Mouse (Mus musculus) midbrain, embryonic 14.5 days (tissue): ENCODE measurements around the gene Aldh18a1. TPM values are rescaled to one million over a fixed set of nuclear protein-coding genes. Genes with fewer than 3 reads are reported as not detected.
"Not testable (repeated sequence)": the region's sequence is repeated elsewhere in the genome, so short reads cannot be mapped to it uniquely, and the experiment has no call there.

ENCODE experiments used
- ATAC-seq: fragments of 200-750 bp; cut with Nextera tagmentation; 2 replicates; pipeline ENCODE4 v1.8.0; 2017; ENCODE audit warnings: moderate number of reproducible peaks, moderate library complexity; ENCODE audit not compliant: low FRiP score, low TSS enrichment
- DNase-seq: peaks from one replicate; pipeline ENCODE4 v3.0.0-alpha.2; 2015
- H3K27ac ChIP-seq: fragments of 300-500 bp; sonication (generic); replicated peaks from 2 replicates; pipeline ENCODE4 v1.5.1; 2014; ENCODE audit warnings: mild to moderate bottlenecking, low read depth, low read length, moderate library complexity
- H3K27me3 ChIP-seq: fragments of 300-500 bp; sonication (generic); 2 replicates; pipeline ENCODE4 v1.6.1; 2014; ENCODE audit warnings: low read length, control low read depth, mixed read lengths; ENCODE audit not compliant: control insufficient read depth, insufficient read depth
- H3K36me3 ChIP-seq: fragments of 300-500 bp; sonication (generic); 2 replicates; pipeline ENCODE4 v1.6.1; 2014; ENCODE audit warnings: low read length, control low read depth; ENCODE audit not compliant: control insufficient read depth, insufficient read depth
- H3K4me1 ChIP-seq: fragments of 300-500 bp; sonication (generic); 2 replicates; pipeline ENCODE4 v1.6.1; 2014; ENCODE audit warnings: mild to moderate bottlenecking, antibody characterized with exemption, low read length, control low read depth; ENCODE audit not compliant: control insufficient read depth, insufficient read depth
- H3K4me2 ChIP-seq: fragments of 300-500 bp; sonication (generic); 2 replicates; pipeline ENCODE4 v1.6.1; 2014; ENCODE audit warnings: mild to moderate bottlenecking, low read length, moderate library complexity
- H3K4me3 ChIP-seq: fragments of 300-500 bp; sonication (generic); replicated peaks from 2 replicates; pipeline ENCODE4 v1.5.1; 2014; ENCODE audit warnings: low read depth, low read length
- H3K9ac ChIP-seq: fragments of 300-500 bp; sonication (generic); replicated peaks from 2 replicates; pipeline ENCODE4 v1.6.1; 2014; ENCODE audit warnings: mild to moderate bottlenecking, low read length, moderate library complexity
- H3K9me3 ChIP-seq: fragments of 300-500 bp; sonication (generic); 2 replicates; pipeline ENCODE4 v1.6.1; 2016; ENCODE audit warnings: low read length, control low read depth, mixed read lengths; ENCODE audit not compliant: control insufficient read depth
- WGBS: fragments of 180-500 bp; shearing (Covaris S2); extraction: QIAGEN DNeasy Blood & Tissue Kit; methylation state at CpG from one replicate; pipeline ENCODE4 v1.1.7; 2014; 5-methylcytosine and 5-hydroxymethylcytosine counted together
- polyA plus RNA-seq: library from polyadenylated mRNA; unstranded; fragments of >200 nt; fragmentation: Nextera tagmentation; extraction: Ambion mirVana; gene quantifications from 2 replicates; pipeline ENCODE4 v1.2.1, GENCODE M21; 2014

Aldh18a1 gene
- polyA plus RNA-seq, 1 experiment from 2014 or later, result 57.8 TPM

DNA sequence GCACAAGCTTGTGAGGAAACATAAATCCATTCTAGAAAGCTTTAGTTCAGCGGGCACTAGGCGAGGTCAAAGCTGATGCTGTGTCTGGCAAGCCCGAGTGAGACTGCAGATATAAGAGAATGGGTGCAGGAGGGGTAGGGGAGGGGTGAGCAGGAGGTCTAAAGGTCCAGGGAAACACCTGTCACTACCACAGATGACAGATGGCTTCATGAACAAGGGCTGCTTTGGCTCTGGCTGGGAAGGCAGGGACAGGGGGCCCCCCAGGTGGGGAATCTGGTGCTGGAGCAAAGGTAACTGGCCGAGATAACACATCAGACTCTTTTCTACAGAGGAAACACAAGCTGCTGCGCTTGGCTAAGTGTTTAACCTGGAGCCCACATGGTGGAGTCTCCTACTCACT is 12.8 kb downstream of the Aldh18a1 start:
- Histone ChIP-seq H3K36me3 (peaks cover 96% of the 10 kb centered on the region), H3K4me1 (no peaks in the 10 kb centered on the region), H3K27ac (no peak overlapping the region), H3K9me3 (peaks cover 6% of the 10 kb centered on the region; the same call in 1 of the 2 replicates), H3K4me2 (no peak overlapping the region), H3K4me3 (no peak overlapping the region), H3K9ac (no peak overlapping the region), H3K27me3 (no peaks in the 10 kb centered on the region)
- ATAC-seq (no peak), DNase-seq (no peak)
- WGBS, result 87% methylated on average over 5 of the region's 5 CpGs

DNA sequence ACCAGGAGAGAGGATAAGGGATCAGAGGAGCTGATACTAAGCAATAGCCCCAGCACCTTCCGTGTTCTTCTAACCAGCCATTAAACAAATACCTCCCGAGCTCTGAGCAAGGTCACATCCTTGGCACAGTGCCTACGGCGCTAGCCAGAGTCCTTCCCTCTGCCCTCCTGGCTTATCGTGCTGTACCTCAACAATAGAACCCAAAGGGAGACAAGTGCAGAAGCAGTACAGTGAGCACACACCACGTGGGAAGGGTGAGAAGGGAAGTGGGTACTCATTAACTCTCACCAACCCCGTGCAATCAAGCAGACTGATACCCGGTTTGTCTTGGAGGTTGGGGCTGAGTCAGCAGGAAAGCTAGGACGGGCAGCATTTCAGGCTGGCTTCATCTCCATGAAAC is 17.5 kb downstream of the Aldh18a1 start:
- H3K4me1 ChIP-seq, result no peaks in the 10 kb centered on the region
- 95% methylated on average over 9 of the region's 9 CpGs for WGBS
- peaks cover 16% of the 10 kb centered on the region; the same call in 1 of the 2 replicates for H3K9me3 ChIP-seq
- no peak overlapping the region for H3K4me2 ChIP-seq
- H3K36me3 ChIP-seq, result peaks cover 99% of the 10 kb centered on the region
- no peak overlapping the region for H3K27ac ChIP-seq
- H3K4me3 ChIP-seq, result no peak overlapping the region
- H3K9ac ChIP-seq, result no peak overlapping the region
- ATAC-seq, result no peak
- no peaks in the 10 kb centered on the region for H3K27me3 ChIP-seq
- no peak for DNase-seq

DNA sequence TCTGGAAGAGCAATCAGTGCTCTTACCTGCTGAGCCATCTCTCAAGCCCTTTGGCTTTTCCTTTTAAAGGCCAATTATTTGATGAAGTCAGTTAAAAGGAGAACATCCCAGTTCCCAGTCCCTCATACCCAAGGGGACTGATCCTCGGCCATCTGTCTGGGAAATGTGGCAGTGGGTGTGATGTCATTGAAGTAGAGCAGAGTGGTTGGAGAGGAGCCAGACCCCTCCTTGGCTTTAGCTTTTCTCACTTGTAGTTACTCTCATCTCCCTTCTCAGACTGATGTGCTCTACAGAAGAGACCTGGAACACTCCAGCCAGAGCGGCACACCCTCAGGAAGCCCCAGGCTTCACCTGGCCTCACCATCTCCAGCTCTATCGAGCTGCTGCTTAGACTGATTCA is 20.6 kb downstream of the Aldh18a1 start:
- Histone ChIP-seq H3K9me3 (peaks cover 16% of the 10 kb centered on the region; the same call in 1 of the 2 replicates), H3K4me2 (no peak overlapping the region), H3K27me3 (no peaks in the 10 kb centered on the region), H3K9ac (no peak overlapping the region), H3K27ac (no peak overlapping the region), H3K36me3 (peaks cover 97% of the 10 kb centered on the region), H3K4me3 (no peak overlapping the region), H3K4me1 (no peaks in the 10 kb centered on the region)
- ATAC-seq (no peak), DNase-seq (no peak)
- WGBS, result 88% methylated on average over 3 of the region's 3 CpGs

DNA sequence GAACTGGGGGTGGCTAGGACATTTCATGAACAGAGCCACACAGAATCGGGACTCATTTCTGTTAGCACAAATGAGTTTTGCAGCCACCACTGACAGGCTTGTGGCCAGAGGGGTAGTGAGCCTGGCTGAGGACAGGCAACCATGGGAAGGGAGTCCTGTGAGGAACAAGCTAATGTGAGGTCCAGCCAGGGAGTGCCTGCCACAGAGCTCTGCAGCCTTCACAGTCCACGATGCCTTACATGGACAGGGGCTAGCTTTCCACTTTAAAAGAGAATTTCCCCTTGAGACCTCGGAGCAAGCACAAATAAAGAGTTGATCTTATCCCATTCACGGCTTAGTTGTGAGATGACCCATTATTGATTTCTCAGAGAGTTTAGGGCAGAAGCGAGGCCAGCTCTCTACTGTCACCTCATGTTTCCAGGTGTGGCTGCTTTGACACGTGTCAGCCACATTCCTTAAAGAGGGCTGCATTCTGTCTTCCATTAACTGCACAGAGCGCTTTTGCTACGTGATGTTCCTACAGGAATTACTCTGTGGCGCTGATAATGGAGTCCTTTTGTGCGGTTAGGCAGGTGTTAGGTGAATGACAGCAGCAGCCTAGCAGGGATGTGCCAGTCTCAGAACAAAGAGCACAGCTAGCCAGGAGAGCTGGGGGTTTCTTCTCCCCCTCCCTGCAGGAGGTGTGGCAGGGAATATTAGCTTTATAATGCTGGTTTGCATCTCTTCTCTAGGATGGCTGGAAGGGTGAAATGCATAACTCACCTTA is 24.2 kb downstream of the Aldh18a1 start:
- H3K27ac ChIP-seq, result no peak overlapping the region
- no peak overlapping the region for H3K4me3 ChIP-seq
- no peak overlapping the region for H3K4me2 ChIP-seq
- H3K27me3 ChIP-seq, result no peaks in the 10 kb centered on the region
- WGBS, result 91% methylated on average over 10 of the region's 10 CpGs
- no peak for DNase-seq
- H3K4me1 ChIP-seq, result no peaks in the 10 kb centered on the region
- H3K9ac ChIP-seq, result no peak overlapping the region
- peaks cover 73% of the 10 kb centered on the region for H3K36me3 ChIP-seq
- ATAC-seq, result no peak
- no peaks in the 10 kb centered on the region for H3K9me3 ChIP-seq

DNA sequence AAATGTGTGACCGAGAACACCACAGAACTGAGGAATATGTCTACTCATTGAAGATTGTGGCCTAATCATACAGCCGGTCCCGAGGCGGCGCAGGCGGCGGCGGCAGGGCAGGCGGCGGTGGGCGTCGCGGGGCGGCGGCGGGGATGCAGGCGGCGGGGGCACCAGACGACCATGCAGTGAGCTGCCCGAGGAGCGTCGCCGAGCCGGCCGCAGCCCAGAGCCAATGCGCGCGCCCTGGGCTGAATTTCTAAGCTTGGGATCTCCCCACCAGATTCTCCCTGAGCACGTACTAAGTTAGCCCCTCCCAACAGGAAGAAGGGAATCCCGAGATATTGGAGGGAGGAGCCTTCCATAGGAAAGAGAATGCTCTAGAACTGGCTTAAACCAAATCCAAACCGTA is 26.7 kb downstream of the Aldh18a1 start:
- peaks cover 67% of the 10 kb centered on the region for H3K36me3 ChIP-seq
- not testable (repeated sequence) for ATAC-seq, H3K4me1 ChIP-seq, H3K4me3 ChIP-seq, H3K27ac ChIP-seq, H3K4me2 ChIP-seq, H3K27me3 ChIP-seq, H3K9me3 ChIP-seq, DNase-seq, H3K9ac ChIP-seq
- WGBS, result 74% methylated on average over 12 of the region's 31 CpGs

DNA sequence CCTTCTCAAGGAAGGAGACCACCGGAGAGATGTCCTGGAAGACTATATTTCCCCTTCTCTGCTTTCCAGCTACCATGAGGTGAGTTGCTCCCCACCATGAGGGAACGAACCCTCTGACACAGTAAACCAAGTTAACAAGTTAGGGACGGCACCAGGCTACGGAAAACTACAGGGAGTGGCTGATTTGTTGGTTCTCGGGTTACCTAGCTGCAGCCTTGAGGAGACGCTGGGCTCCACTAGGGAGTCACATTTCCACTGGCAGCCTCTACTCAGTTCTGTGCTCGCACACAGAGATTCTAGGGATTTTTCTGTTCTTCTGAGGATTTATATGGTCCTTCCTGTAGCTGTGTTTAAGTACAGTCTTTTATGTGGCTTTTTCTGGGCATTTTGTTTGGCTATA is 32.2 kb downstream of the Aldh18a1 start:
- no peak overlapping the region for H3K4me2 ChIP-seq
- H3K9me3 ChIP-seq, result no peaks in the 10 kb centered on the region
- H3K4me1 ChIP-seq, result no peaks in the 10 kb centered on the region
- H3K9ac ChIP-seq, result no peak overlapping the region
- no peaks in the 10 kb centered on the region for H3K27me3 ChIP-seq
- 95% methylated on average over 7 of the region's 7 CpGs for WGBS
- ATAC-seq, result no peak
- DNase-seq, result no peak
- peaks cover 71% of the 10 kb centered on the region for H3K36me3 ChIP-seq
- no peak overlapping the region for H3K4me3 ChIP-seq
- H3K27ac ChIP-seq, result no peak overlapping the region

DNA sequence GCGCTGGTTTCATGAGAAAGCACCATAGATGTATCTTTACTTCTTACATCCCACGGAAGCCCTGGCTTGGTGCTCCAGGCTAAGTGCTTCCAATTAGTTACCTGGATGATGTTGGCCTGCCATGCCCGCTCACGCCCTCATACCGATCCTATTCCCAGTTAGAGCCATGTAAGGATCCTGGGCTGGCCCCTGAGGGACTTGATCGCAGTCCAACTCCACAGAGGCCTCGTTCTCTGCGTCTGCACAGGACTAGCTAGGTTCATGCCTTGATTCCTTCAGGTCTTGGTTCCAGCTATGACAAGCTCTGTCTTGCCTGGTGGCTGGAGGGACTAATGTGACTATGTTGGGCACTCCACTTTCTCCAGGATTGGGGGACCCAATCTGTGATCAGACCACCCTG is 33.1 kb downstream of the Aldh18a1 start:
- no peak overlapping the region for H3K27ac ChIP-seq
- H3K4me2 ChIP-seq, result no peak overlapping the region
- no peaks in the 10 kb centered on the region for H3K4me1 ChIP-seq
- H3K36me3 ChIP-seq, result peaks cover 80% of the 10 kb centered on the region
- no peak for DNase-seq
- H3K27me3 ChIP-seq, result no peaks in the 10 kb centered on the region
- no peak for ATAC-seq
- no peaks in the 10 kb centered on the region for H3K9me3 ChIP-seq
- H3K9ac ChIP-seq, result no peak overlapping the region
- H3K4me3 ChIP-seq, result no peak overlapping the region
- WGBS, result 98% methylated on average over 8 of the region's 8 CpGs

DNA sequence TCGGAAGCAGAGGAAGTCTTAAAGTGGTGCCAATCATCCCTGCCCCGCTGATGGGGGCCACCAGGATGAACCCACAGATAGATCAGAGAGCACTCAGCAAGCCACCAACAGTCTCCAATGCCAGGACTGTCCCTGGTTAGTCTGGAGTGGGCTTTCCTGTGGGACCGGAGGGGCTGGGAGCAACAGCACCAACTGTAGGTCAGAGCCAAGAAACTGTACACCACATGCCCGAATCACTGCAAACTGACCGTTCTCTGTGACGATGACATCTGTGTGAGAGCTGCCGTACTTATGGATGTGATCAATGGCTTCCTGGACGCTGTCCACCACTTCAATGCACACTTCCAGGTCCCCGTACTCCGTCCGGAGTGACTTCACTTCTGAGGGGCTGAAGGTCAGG is 33.9 kb downstream of the Aldh18a1 start:
- WGBS, result 94% methylated on average over 11 of the region's 11 CpGs
- Histone ChIP-seq H3K9me3 (no peaks in the 10 kb centered on the region), H3K36me3 (peaks cover 87% of the 10 kb centered on the region)

DNA sequence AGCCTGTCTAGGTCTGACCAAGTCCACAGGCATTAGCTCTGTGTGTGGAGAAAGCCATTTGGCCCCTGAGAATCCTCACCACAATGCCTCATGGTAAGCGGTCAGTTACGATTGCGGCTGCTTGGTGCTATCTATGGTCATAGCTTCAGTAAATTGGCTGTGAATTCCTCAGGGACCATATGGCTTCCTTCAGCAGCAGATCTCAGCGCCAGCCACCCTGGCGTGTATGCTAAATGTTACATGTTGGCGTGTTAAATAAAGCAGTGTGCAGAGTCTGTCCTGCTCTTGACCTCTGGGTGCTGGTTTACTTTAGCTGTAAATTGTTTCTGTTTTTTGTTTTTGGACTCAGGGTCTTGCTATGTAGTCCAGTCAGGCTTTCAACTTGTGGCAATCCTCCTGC is 34.4 kb downstream of the Aldh18a1 start:
- H3K4me3 ChIP-seq, result no peak overlapping the region
- H3K27me3 ChIP-seq, result no peaks in the 10 kb centered on the region
- H3K27ac ChIP-seq, result no peak overlapping the region
- DNase-seq, result no peak
- no peak overlapping the region for H3K9ac ChIP-seq
- no peak for ATAC-seq
- no peaks in the 10 kb centered on the region for H3K9me3 ChIP-seq
- 92% methylated on average over 6 of the region's 6 CpGs for WGBS
- no peak overlapping the region for H3K4me2 ChIP-seq
- H3K4me1 ChIP-seq, result no peaks in the 10 kb centered on the region
- peaks cover 87% of the 10 kb centered on the region for H3K36me3 ChIP-seq

More for the DNA sequence above, 33.9 kb downstream of the Aldh18a1 start:
- H3K4me3 ChIP-seq, result no peak overlapping the region
- no peaks in the 10 kb centered on the region for H3K4me1 ChIP-seq
- no peak overlapping the region for H3K9ac ChIP-seq
- no peak; the same call in 1 of the 2 replicates for ATAC-seq
- no peak for DNase-seq
- no peaks in the 10 kb centered on the region for H3K27me3 ChIP-seq
- H3K4me2 ChIP-seq, result no peak overlapping the region
- H3K27ac ChIP-seq, result no peak overlapping the region
